ENCODE assay signal across 18 mouse cellular contexts in the genomic region with DNA sequence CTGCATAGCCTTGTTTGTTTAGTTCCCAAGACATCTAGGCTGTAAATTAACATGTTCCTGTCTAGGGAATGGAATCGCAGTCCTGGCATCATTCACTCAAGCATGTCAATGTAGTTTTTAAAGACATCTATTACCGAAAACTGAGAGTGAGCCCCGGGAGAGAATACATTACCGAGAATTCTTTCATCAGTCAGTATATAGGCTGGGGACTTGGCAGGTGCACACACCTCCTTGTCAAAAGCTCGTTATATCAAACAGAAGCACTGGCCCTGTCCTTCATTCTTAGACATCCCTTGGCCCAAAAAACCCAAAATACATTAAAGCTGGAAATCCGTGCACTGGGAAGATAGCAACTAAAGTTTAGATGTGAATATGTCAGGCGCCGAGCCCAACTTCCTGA.
"Had no signal": no experiment of that assay in that cellular context is flagged by ENCODE, and none has a peak within 500 bp of the region (broad histone marks: within the 10 kb centered on the region; RNA-seq: fewer than 3 reads in every experiment).

No protein-coding gene starts in this region.

- H3K9ac ChIP-seq: liver, embryonic 13.5 days; liver, embryonic 15.5 days; liver, postnatal 0 days; lung, embryonic 15.5 days; neural tube, embryonic 12.5 days; stomach, embryonic 15.5 days had no signal

- H3K4me3 ChIP-seq: liver, embryonic 13.5 days; liver, embryonic 15.5 days; lung, embryonic 15.5 days; megakaryocyte, embryonic 14.5 days; neural tube, embryonic 12.5 days; stomach, embryonic 15.5 days had no signal

- H3K27ac ChIP-seq: liver, embryonic 13.5 days; liver, embryonic 15.5 days; lung, embryonic 15.5 days; macrophage; neural tube, embryonic 12.5 days; stomach, embryonic 15.5 days; stomach, postnatal 0 days had no signal

- DNase-seq: liver, embryonic 13.5 days; liver, postnatal 0 days; lung, adult 2 months; lung, postnatal 14 days; lung, postnatal 36 days; right cerebral cortex, postnatal 14 days; thymus, adult 2 months; thymus, postnatal 25 days; thymus, postnatal 4 days had no signal

- H3K4me2 ChIP-seq: liver, embryonic 11.5 days; liver, embryonic 13.5 days; liver, embryonic 15.5 days; lung, embryonic 15.5 days; neural tube, embryonic 12.5 days; stomach, embryonic 15.5 days had no signal

- H3K27me3 ChIP-seq: liver, embryonic 13.5 days; liver, embryonic 15.5 days; lung, embryonic 15.5 days; megakaryocyte, embryonic 14.5 days; neural tube, embryonic 12.5 days; stomach, embryonic 15.5 days had no signal

- H3K4me1 ChIP-seq: liver, embryonic 13.5 days; liver, embryonic 15.5 days; lung, embryonic 15.5 days; megakaryocyte, embryonic 14.5 days; neural tube, embryonic 12.5 days; stomach, embryonic 15.5 days had no signal

- ATAC-seq: liver, postnatal 0 days; lung, postnatal 0 days had no signal

- H3K36me3 ChIP-seq: liver, embryonic 13.5 days; liver, embryonic 15.5 days; lung, embryonic 15.5 days; neural tube, embryonic 12.5 days; stomach, embryonic 15.5 days had no signal

- H3K9me3 ChIP-seq: liver, embryonic 13.5 days; liver, embryonic 15.5 days; lung, embryonic 15.5 days; neural tube, embryonic 12.5 days; stomach, embryonic 15.5 days had no signal
